Mouse (Mus musculus) heart, postnatal 0 days (tissue): ENCODE data around the gene Rtn4rl1.

Source experiments
- CTCF ChIP-seq: IDR thresholded peaks from 2 replicates; pipeline ENCODE4 v1.5.1; 2016; ENCODE audit warnings: antibody characterized with exemption, control low read depth, low read depth
- EP300 ChIP-seq: IDR thresholded peaks from 2 replicates; pipeline ENCODE4 v1.6.1; 2016; ENCODE audit warnings: antibody characterized with exemption, low read depth

DNA sequence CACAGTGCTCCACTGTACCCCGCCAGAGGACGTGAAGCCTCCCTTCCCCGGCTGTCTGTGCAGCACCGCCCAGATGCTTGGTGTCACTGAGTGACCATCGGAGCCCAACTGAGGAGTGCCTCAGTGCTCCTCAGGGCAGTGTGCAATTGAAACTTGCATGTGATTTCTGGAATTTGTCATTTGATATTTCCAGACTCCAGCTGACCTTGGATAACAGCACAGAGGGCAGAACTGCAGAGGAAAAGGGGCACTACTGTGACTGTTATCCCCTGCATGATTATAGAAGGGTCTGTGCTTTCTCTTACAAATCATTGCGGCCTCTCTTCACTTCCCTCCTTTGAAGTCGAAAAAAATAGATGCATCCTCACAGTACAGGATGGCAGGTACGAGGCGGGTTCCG lies 94.4 kb downstream of the Rtn4rl1 start:
- no peak for TF ChIP-seq CTCF
- no peak for TF ChIP-seq EP300
